Mouse (Mus musculus) stomach, embryonic 14.5 days (tissue): ENCODE measurements around the gene Foxl1. TPM values are rescaled to one million over a fixed set of nuclear protein-coding genes. Genes with fewer than 3 reads are reported as not detected.
"Not testable (repeated sequence)": the region's sequence is repeated elsewhere in the genome, so short reads cannot be mapped to it uniquely, and the experiment has no call there.

Experiments used
- ATAC-seq: fragments of 200-750 bp; cut with Nextera tagmentation; 2 replicates; pipeline ENCODE4 v1.8.0; 2017; ENCODE audit warnings: low read depth, moderate TSS enrichment; ENCODE audit not compliant: insufficient number of reproducible peaks, insufficient read depth, low FRiP score
- H3K27ac ChIP-seq: fragments of 300-500 bp; sonication (generic); 2 replicates; pipeline ENCODE4 v1.5.1; 2014; ENCODE audit warnings: mild to moderate bottlenecking, low read length, moderate library complexity, mixed read lengths
- H3K27me3 ChIP-seq: fragments of 300-500 bp; sonication (generic); 2 replicates; pipeline ENCODE4 v1.6.1; 2014; ENCODE audit warnings: low read length, control low read depth, mixed read lengths; ENCODE audit not compliant: control insufficient read depth, insufficient read depth
- H3K36me3 ChIP-seq: fragments of 300-500 bp; sonication (generic); 2 replicates; pipeline ENCODE4 v1.6.1; 2014; ENCODE audit warnings: mild to moderate bottlenecking, control low read depth, low read length, moderate library complexity, mixed read lengths; ENCODE audit not compliant: control insufficient read depth, insufficient read depth
- H3K4me1 ChIP-seq: fragments of 300-500 bp; sonication (generic); 2 replicates; pipeline ENCODE4 v1.6.1; 2014; ENCODE audit warnings: low read length, control low read depth, mixed read lengths; ENCODE audit not compliant: control insufficient read depth, insufficient read depth
- H3K4me2 ChIP-seq: fragments of 300-500 bp; sonication (generic); replicated peaks from 2 replicates; pipeline ENCODE4 v1.6.1; 2014; ENCODE audit warnings: low read depth, low read length, control low read depth
- H3K4me3 ChIP-seq: fragments of 300-500 bp; sonication (generic); 2 replicates; pipeline ENCODE4 v1.5.1; 2014; ENCODE audit warnings: low read depth, low read length, control low read depth
- H3K9ac ChIP-seq: fragments of 300-500 bp; sonication (generic); replicated peaks from 2 replicates; pipeline ENCODE4 v1.6.1; 2014; ENCODE audit warnings: low read depth, mild to moderate bottlenecking, control low read depth, low read length, moderate library complexity, mixed read lengths
- H3K9me3 ChIP-seq: fragments of 300-500 bp; sonication (generic); 2 replicates; pipeline ENCODE4 v1.6.1; 2016; ENCODE audit warnings: low read depth, low read length, control low read depth; ENCODE audit not compliant: control insufficient read depth
- WGBS: fragments of 180-500 bp; shearing (Covaris S2); extraction: QIAGEN DNeasy Blood & Tissue Kit; methylation state at CpG from one replicate; pipeline ENCODE4 v1.1.7; 2014; 5-methylcytosine and 5-hydroxymethylcytosine counted together
- polyA plus RNA-seq: library from polyadenylated mRNA; unstranded; fragments of >200 nt; fragmentation: Nextera tagmentation; extraction: Ambion mirVana; gene quantifications from 2 replicates; pipeline ENCODE4 v1.2.1, GENCODE M21; 2014

Foxl1 gene
- polyA plus RNA-seq, 1 experiment from 2014 or later, result 6.9 TPM

- Histone ChIP-seq H3K9ac (no peak overlapping the region), H3K27me3 (0 out of 2 replicates have a peak, but pooled peaks cover 11% of the 10 kb centered on the region), H3K36me3 (no peaks in the 10 kb centered on the region), H3K4me3 (no peak overlapping the region), H3K4me2 (no peak overlapping the region), H3K4me1 (no peaks in the 10 kb centered on the region; the same call in 1 of the 2 replicates), H3K27ac (no peak overlapping the region), H3K9me3 (peaks cover 5% of the 10 kb centered on the region; the same call in 1 of the 2 replicates)
- ATAC-seq, result no peak
- WGBS, result 73% methylated on average over 5 of the region's 5 CpGs
Observed at GRCm38 (mm10) chr8:121132961-121133513, 5.3 kb downstream of the Foxl1 start.

DNA sequence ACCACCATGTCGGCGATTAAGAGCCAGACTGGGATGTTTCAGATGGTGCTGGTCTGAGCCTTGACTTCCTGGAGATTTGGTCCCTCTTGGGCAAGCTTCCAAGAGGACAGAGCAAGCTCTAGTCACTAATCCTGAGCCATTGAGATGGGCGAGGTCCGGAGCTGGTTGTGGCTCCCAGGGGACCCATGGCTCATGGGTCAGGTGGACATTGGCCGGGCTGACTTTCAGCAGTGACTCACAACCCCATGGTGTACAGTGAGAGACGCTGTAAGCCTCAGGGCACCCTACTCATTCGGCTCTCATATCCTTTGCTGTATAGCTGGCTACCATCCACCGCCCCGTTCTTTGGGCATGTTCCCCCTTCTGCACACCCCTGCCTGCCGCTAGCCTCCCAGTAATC is 6.4 kb downstream of the Foxl1 start:
- Histone ChIP-seq H3K36me3 (no peaks in the 10 kb centered on the region), H3K27me3 (0 out of 2 replicates have a peak, but pooled peaks cover 7% of the 10 kb centered on the region), H3K4me2 (no peak overlapping the region), H3K4me1 (no peaks in the 10 kb centered on the region), H3K9me3 (peaks cover 10% of the 10 kb centered on the region; the same call in 1 of the 2 replicates), H3K9ac (no peak overlapping the region), H3K27ac (no peak overlapping the region), H3K4me3 (no peak overlapping the region)
- WGBS, result 91% methylated on average over 10 of the region's 10 CpGs
- 0 out of 2 replicates have a peak, but pooled peaks have one; percentile 3 for ATAC-seq

- no peak overlapping the region for H3K4me2 ChIP-seq
- H3K9me3 ChIP-seq, result peaks cover 10% of the 10 kb centered on the region; the same call in 1 of the 2 replicates
- H3K27ac ChIP-seq, result no peak overlapping the region
- H3K9ac ChIP-seq, result no peak overlapping the region
- H3K4me3 ChIP-seq, result no peak overlapping the region
- no peaks in the 10 kb centered on the region for H3K4me1 ChIP-seq
- H3K36me3 ChIP-seq, result no peaks in the 10 kb centered on the region
- WGBS, result 84% methylated on average over 11 of the region's 11 CpGs
- no peak for ATAC-seq
- H3K27me3 ChIP-seq, result 0 out of 2 replicates have a peak, but pooled peaks cover 7% of the 10 kb centered on the region
Observed at GRCm38 (mm10) chr8:121134512-121134911, 6.8 kb downstream of the Foxl1 start.

GRCm38 (mm10) chr8:121136856-121137255 is 9.1 kb downstream of the Foxl1 start:
- no peaks in the 10 kb centered on the region for H3K36me3 ChIP-seq
- H3K27ac ChIP-seq, result no peak overlapping the region
- H3K4me1 ChIP-seq, result no peaks in the 10 kb centered on the region
- WGBS, result 96% methylated on average over 6 of the region's 6 CpGs
- H3K27me3 ChIP-seq, result no peaks in the 10 kb centered on the region
- no peak for ATAC-seq
- H3K9ac ChIP-seq, result no peak overlapping the region
- H3K9me3 ChIP-seq, result peaks cover 10% of the 10 kb centered on the region; the same call in 1 of the 2 replicates
- no peak overlapping the region for H3K4me3 ChIP-seq
- no peak overlapping the region for H3K4me2 ChIP-seq

DNA sequence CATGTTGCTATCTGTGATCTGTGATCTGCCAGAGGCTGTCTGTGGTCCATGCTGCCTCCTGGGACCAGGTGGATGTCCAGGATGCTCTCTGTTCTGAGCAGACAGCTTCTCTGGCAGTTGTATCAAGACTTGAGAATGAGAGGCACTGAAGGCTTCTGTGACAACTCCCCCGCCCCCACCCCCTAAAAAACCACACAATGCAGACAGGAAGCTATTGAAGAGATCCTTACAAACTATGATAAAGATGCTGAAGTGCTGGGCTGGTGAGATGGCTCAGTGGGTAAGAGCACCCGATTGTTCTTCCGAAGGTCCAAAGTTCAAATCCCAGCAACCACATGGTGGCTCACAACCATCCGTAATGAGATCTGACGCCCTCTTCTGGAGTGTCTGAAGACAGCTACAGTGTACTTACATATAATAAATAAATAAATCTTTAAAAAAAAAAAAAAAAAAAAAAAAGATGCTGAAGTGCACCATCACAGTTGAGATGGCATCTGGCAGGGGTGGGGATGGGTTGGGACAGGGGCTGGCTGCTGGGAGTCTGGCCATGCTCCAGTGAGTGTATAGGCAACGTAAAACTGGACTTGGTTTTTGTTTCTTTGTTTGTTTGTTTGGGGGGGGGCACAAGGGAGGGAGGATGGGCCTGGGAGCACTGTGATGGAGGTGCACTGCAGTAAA is 17.9 kb downstream of the Foxl1 start:
- H3K27ac ChIP-seq, H3K9me3 ChIP-seq, H3K4me2 ChIP-seq, H3K36me3 ChIP-seq, H3K4me1 ChIP-seq, H3K9ac ChIP-seq, H3K4me3 ChIP-seq, ATAC-seq, H3K27me3 ChIP-seq: not testable (repeated sequence)
- WGBS, result 74% methylated on average over 4 of the region's 6 CpGs

GRCm38 (mm10) chr8:121148573-121149083 is 20.9 kb downstream of the Foxl1 start:
- Histone ChIP-seq H3K4me3 (no peak overlapping the region), H3K9me3 (no peaks in the 10 kb centered on the region), H3K27ac (no peak overlapping the region), H3K27me3 (no peaks in the 10 kb centered on the region), H3K4me1 (0 out of 2 replicates have a peak, but pooled peaks cover 5% of the 10 kb centered on the region), H3K4me2 (no peak overlapping the region), H3K36me3 (no peaks in the 10 kb centered on the region), H3K9ac (no peak overlapping the region)
- ATAC-seq, result no peak
- 11% methylated on average over 8 of the region's 8 CpGs for WGBS

GRCm38 (mm10) chr8:121152394-121152793 is 24.7 kb downstream of the Foxl1 start:
- no peak overlapping the region for H3K4me2 ChIP-seq
- H3K36me3 ChIP-seq, result no peaks in the 10 kb centered on the region
- H3K9ac ChIP-seq, result no peak overlapping the region
- H3K9me3 ChIP-seq, result no peaks in the 10 kb centered on the region
- H3K27me3 ChIP-seq, result no peaks in the 10 kb centered on the region
- 0 out of 2 replicates have a peak, but pooled peaks cover 5% of the 10 kb centered on the region for H3K4me1 ChIP-seq
- ATAC-seq, result no peak
- WGBS, result 41% methylated on average over 12 of the region's 12 CpGs
- no peak overlapping the region for H3K27ac ChIP-seq
- H3K4me3 ChIP-seq, result no peak overlapping the region

- no peaks in the 10 kb centered on the region for H3K9me3 ChIP-seq
- no peak overlapping the region for H3K4me2 ChIP-seq
- H3K4me3 ChIP-seq, result no peak overlapping the region
- ATAC-seq, result no peak
- no peaks in the 10 kb centered on the region for H3K36me3 ChIP-seq
- WGBS, result 86% methylated on average over 7 of the region's 7 CpGs
- H3K27ac ChIP-seq, result no peak overlapping the region
- no peaks in the 10 kb centered on the region for H3K27me3 ChIP-seq
- H3K4me1 ChIP-seq, result no peaks in the 10 kb centered on the region
- H3K9ac ChIP-seq, result no peak overlapping the region
Observed at GRCm38 (mm10) chr8:121156990-121157491, 29.3 kb downstream of the Foxl1 start.
